Mouse (Mus musculus) urinary bladder, adult 2 months (tissue): ENCODE measurements around the gene Pitpnm2. TPM values are rescaled to one million over a fixed set of nuclear protein-coding genes. Genes with fewer than 3 reads are reported as not detected.

ENCODE experiments used
- DNase-seq: peaks from one replicate; pipeline ENCODE4 v3.0.0; 2022; ENCODE audit warnings: low spot score
- polyA plus RNA-seq: library from polyadenylated mRNA; depleted of rRNA; stranded (reverse); fragments of >200 nt; gene quantifications from 2 replicates; pipeline ENCODE4 v1.2.3, GENCODE M21; 2012

The Pitpnm2 gene
- polyA plus RNA-seq, 1 experiment = 23.0 TPM

GRCm38 (mm10) chr5:124149028-124149427 lies 100.5 kb downstream of the Pitpnm2 start:
- DNase-seq = no peak

DNA sequence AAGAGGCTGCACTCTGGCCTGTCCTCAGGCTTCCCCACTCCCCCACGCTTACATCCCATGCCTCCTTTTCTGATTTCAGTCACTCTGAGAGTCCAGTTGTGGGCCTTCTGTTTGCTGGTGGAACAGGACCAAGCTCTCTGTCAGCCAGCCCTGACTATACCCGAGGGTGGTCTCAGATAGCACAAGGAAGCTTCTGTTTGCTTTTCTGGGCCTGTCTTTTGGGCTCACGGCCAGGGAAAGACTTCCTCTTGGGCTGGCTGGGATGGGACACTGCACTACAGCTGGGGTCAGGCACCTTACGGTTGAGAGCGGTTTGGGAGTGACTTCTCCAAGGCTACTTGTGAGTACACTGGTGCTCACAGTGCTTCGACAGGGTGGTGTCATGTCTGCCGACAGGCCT lies 111.5 kb downstream of the Pitpnm2 start:
- DNase-seq = no peak

GRCm38 (mm10) chr5:124134261-124134660 lies 115.3 kb downstream of the Pitpnm2 start:
- DNase-seq = no peak

DNA sequence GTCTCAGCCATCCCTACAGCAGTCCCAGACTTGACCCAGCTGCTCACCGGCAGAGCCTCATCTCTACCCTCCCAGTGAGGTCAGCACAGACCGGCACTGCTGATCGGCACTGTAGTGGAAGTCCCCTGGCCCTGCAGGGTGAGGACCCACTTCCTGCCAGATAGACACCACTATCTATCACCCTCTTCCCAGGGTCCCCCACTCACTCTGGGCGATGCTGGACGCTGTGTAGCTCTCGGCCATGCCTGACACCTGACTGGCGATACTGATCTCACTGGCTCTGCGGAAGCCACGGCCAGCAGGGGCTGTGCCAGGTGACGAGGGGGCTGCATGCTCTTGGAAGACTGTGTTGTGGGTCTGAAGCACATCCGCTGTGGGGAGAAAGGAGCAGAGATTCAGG lies 124.5 kb downstream of the Pitpnm2 start:
- DNase-seq = no peak

DNA sequence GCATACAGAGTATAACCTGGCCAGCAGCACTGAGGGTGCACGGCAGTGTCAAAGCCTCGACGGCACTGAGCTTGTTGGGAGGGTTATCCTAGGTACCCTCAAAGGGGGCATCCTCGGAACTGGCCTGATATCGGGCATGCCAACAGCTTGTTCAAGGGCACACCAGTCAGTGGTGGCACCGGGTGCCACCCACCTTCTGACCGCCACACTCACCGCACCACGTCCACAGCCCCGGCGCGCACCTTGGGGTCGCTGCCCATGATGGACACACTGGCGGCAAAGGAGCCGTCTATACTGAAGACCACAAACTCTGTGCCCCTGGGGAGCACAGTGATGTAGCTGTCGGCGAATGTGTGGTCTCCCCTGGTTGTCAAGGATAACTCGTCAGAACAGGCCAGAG lies 127.2 kb downstream of the Pitpnm2 start:
- no peak for DNase-seq

DNA sequence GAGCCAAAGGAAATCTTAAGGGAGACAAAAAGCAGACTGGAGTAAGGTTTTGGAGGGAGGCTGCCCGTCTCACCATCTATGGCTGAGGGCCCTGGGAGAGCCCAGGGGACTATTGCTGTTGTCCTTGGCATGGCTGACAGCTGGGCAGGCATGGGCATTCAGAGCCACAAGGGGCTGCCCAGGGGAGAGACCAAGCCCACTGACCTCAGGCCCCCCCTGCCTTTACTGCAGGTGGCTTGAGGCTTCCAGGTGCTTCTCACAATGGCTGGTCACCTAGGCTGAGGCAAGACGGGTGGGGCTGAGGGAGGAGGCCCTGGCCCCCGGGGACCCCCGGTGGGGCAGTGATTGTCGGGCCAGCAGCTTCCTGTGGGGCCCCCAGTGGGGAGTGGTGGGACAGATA lies 130.4 kb downstream of the Pitpnm2 start:
- DNase-seq = no peak

GRCm38 (mm10) chr5:124115990-124116845 lies 133.3 kb downstream of the Pitpnm2 start, which contains the start of gene Arl6ip4:
Arl6ip4 (plus strand) TSS chr5:124116089.
- peak; percentile 70 for DNase-seq

DNA sequence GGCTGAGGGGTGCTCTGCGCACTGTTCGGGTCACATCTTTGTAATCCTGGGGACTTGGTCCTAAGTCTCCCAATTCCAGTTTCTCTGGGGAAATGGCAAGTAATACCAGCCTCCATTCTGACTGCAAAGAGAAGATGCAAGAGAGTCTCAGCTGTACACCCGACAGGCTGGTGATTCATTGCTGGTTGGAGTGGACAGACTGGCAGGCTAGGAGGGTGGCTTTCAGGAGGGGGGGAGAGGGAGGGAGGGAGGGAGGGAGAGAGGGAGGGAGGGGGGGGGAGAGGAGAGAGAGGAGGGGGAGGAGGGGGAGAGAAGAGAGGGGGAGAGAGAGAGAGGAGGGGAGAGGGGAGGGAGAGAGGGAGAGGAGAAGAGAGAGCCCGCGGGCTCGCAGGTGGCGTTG lies 134.0 kb downstream of the Pitpnm2 start:
- no peak for DNase-seq

GRCm38 (mm10) chr5:124114276-124115025 lies 135.1 kb downstream of the Pitpnm2 start:
- DNase-seq = no peak

- DNase-seq = no peak
Measured at GRCm38 (mm10) chr5:124113030-124113429, 136.5 kb downstream of the Pitpnm2 start.

GRCm38 (mm10) chr5:124112531-124112930 lies 137.0 kb downstream of the Pitpnm2 start:
- no peak for DNase-seq

- peak; percentile 86 for DNase-seq
Measured at GRCm38 (mm10) chr5:124111742-124112497, 137.6 kb downstream of the Pitpnm2 start, which contains the start of gene Ogfod2. Ogfod2 (plus strand) TSS chr5:124112297.

DNA sequence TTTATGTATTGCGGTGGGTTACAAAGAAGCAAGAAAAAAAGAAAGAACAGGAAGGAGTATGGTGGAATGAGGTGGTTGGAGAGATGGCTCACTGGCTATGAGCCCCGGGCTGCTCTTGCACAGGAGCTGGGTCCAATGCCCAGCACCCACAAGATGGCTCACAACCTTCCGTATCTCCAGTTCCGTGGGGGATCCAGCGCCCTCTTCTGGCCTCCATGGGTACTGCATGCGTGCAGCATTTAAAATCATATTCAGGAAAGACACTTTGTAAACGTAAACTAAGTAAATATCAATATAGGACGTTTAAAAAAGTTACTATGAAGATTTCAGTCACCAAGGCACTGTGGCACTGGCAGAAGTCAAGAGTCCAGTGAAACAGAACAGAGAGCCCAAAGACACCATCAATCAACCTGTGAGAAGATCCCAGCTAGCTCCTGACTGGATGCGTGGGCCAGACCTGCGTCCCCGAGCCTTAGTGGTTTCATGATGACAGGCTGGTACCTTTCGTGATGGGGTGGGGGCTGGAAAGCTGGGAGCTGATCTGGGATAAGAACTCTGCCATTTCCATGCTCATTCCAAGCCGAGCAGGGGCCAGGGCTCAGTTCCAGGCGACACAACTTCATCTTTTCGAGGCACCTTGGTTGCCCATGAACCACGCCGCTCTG lies 138.4 kb downstream of the Pitpnm2 start:
- no peak for DNase-seq

DNA sequence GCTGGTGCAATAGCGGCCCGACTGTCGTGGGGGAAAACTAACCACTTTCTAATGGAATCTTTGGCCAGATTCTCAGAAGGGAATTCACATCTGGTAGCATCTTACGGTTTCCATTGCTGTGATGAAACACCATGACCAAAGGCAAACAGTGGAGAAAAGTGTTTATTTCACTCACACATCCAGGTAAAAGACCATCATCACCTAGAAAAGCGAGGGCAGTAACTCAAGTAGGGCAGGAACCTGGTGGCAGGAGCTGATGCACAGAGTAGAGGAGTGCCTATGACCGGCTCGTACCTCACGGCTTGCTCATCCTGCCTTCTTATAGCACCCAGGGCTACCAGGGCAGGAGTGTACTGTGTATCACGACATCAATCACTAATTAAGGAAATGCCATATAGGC lies 146.0 kb downstream of the Pitpnm2 start:
- no peak for DNase-seq

DNA sequence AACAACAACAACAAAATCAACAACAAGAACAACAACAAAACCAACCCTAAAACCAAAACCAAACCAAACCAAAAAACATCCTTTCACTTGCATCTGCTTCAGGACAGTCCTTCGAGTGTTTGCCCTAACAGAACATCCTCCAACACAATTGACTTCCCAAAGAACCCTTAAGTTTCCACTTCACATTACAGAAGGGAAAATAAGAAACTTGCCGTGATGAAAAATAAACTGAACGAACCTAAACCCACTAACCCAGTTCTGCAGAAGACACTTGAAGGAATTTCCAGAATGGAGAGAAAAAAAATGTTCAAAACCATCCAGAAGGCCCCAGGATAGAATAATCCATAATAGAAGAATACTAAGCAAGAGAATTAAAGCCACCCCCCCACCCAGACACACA lies 146.5 kb downstream of the Pitpnm2 start:
- no peak for DNase-seq

- no peak for DNase-seq
Measured at GRCm38 (mm10) chr5:124102326-124102725, 147.2 kb downstream of the Pitpnm2 start.

GRCm38 (mm10) chr5:124100128-124101044 lies 149.2 kb downstream of the Pitpnm2 start:
- no peak for DNase-seq

DNA sequence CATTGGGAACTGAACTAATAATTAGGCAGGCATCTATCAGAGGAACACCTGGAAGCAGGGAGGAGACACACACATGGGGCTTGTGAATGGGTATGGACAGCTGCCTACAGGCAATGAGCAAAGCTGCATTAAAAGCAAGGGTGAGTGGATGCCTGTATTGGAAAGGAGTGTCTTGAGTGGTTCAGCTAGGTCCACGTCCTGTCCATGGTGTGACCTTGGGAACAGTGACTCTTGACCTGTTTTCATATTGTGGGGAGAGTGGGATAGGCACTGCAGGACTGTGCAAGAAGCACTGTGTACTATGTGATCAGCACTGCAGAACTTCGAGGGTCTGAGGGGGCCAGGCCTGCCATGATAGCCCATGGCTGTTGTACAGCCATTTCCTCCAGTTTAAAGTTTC lies 150.6 kb downstream of the Pitpnm2 start:
- DNase-seq = no peak

- DNase-seq = peak; percentile 89
Measured at GRCm38 (mm10) chr5:124095596-124096232, 153.8 kb downstream of the Pitpnm2 start, which contains the start of gene Abcb9. Abcb9 (minus strand) TSS chr5:124095798.

GRCm38 (mm10) chr5:124095077-124095581 lies 154.4 kb downstream of the Pitpnm2 start:
- DNase-seq = peak; percentile 36
